Mouse (Mus musculus) liver, adult 2 months (tissue): ENCODE measurements around the gene Galnt14. TPM values are rescaled to one million over a fixed set of nuclear protein-coding genes. Genes with fewer than 3 reads are reported as not detected.

Experiments
- DNase-seq: peaks from one replicate; pipeline ENCODE4 v3.0.0-alpha.2; 2011; ENCODE audit warnings: low read depth, low spot score; ENCODE audit errors: extremely low read depth
- H3K27ac ChIP-seq: fragments of 200-500 bp; replicated peaks from 2 replicates; pipeline ENCODE4 v1.5.1; 2012; ENCODE audit warnings: low read depth, mild to moderate bottlenecking, control low read depth, inconsistent platforms, low read length; ENCODE audit not compliant: insufficient read depth
- H3K27me3 ChIP-seq: fragments of 200-500 bp; 2 replicates; pipeline ENCODE4 v1.6.1; 2012; ENCODE audit warnings: mild to moderate bottlenecking, moderate library complexity, low read length, inconsistent platforms; ENCODE audit not compliant: control insufficient read depth, insufficient read depth
- H3K36me3 ChIP-seq: fragments of 200-500 bp; 2 replicates; pipeline ENCODE4 v1.6.1; 2012; ENCODE audit warnings: low read length, inconsistent platforms; ENCODE audit not compliant: control insufficient read depth, insufficient read depth
- H3K4me1 ChIP-seq: fragments of 200-500 bp; 2 replicates; pipeline ENCODE4 v1.6.1; 2011; ENCODE audit warnings: low read length; ENCODE audit not compliant: control insufficient read depth, insufficient read depth
- H3K4me3 ChIP-seq: fragments of 200-500 bp; 2 replicates; pipeline ENCODE4 v1.5.1; 2011; ENCODE audit warnings: low read depth, mild to moderate bottlenecking, control low read depth, low read length, moderate library complexity; ENCODE audit not compliant: insufficient read depth
- H3K79me2 ChIP-seq: fragments of 200-500 bp; 2 replicates; pipeline ENCODE4 v1.6.1; 2012; ENCODE audit warnings: inconsistent platforms, mild to moderate bottlenecking, low read length, moderate library complexity; ENCODE audit not compliant: control insufficient read depth, insufficient read depth
- H3K9ac ChIP-seq: fragments of 200-500 bp; 2 replicates; pipeline ENCODE4 v1.6.1; 2012; ENCODE audit warnings: low read depth, mild to moderate bottlenecking, control low read depth, inconsistent platforms, low read length
- CTCF ChIP-seq: fragments of 200-500 bp; IDR thresholded peaks from 2 replicates; pipeline ENCODE4 v1.5.1; 2011; ENCODE audit warnings: low read depth, low read length, control low read depth
- POLR2A ChIP-seq: fragments of 200-500 bp; IDR thresholded peaks from 2 replicates; pipeline ENCODE4 v1.6.1; 2011; ENCODE audit warnings: low read length, control low read depth; ENCODE audit not compliant: insufficient read depth; ENCODE audit errors: extremely low read depth
- WGBS: fragments of 180-500 bp; shearing (Covaris S2); methylation state at CpG from one replicate; pipeline ENCODE4 v1.1.7; 2018; 5-methylcytosine and 5-hydroxymethylcytosine counted together
- polyA plus RNA-seq: library from polyadenylated mRNA; depleted of rRNA; stranded (reverse); fragments of >200 nt; gene quantifications from 2 replicates; pipeline ENCODE4 v1.2.3, GENCODE M21; 2012
- total RNA-seq: library from RNA; depleted of rRNA; stranded (reverse); fragments of >200 nt; gene quantifications from 2 replicates; pipeline ENCODE4 v1.2.3, GENCODE M21; 2014

Galnt14 gene
- total and polyA plus RNA-seq, 2 experiments: 0.18 to 0.44 TPM

DNA sequence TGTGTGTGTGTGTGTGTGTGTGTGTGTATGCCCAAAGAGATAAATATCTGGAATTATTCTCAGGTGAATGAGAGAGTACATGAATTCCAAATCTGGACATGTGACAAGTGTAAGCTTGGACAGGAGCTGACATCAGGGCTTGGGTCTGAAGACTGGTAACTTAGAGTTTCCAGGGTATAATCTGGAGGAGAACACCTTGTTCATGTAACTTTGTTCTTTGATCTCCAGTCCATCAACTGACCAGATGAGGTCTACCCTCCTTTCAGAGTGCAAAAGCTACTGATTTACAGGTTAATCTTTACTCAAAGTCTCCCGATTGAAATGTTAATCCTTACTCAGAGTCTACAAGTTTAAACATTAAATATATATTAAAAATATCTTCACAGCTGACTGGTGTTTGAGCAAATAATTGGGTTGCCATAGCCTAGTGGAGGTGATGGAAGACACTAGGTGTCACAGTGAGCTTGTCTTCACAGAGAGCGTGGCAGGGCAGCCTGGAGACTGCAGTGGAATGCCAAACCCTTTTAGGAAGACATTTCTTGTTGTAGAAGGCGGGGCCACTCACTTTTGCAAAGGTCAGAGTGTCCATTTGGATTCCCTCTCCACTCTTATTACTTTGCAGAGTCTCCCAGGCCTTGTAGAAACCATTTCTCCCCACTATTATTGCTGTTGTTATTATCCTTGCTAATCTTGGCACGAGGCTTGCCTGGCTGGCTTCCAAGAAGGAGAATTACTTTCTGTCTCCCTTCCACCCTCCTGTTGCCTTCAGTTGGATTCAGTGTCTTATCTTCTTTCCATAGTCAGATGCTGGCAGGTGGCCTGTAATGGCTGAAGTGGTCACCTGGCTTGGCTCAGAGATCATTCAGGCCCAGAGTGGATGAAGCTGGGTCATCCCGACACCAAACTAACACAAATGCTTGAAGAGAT lies 107.4 kb downstream of the Galnt14 start:
- peak; percentile 30 for DNase-seq
- TF ChIP-seq POLR2A (no peak), CTCF (no peak)
- no peaks in the 10 kb centered on the region for H3K36me3 ChIP-seq
- no peaks in the 10 kb centered on the region for H3K4me1 ChIP-seq
- no peak overlapping the region for H3K9ac ChIP-seq
- 61% methylated on average over 5 of the region's 5 CpGs for WGBS
- no peaks in the 10 kb centered on the region for H3K27me3 ChIP-seq
- no peaks in the 10 kb centered on the region for H3K79me2 ChIP-seq
- H3K4me3 ChIP-seq: no peak overlapping the region
- no peak overlapping the region for H3K27ac ChIP-seq

DNA sequence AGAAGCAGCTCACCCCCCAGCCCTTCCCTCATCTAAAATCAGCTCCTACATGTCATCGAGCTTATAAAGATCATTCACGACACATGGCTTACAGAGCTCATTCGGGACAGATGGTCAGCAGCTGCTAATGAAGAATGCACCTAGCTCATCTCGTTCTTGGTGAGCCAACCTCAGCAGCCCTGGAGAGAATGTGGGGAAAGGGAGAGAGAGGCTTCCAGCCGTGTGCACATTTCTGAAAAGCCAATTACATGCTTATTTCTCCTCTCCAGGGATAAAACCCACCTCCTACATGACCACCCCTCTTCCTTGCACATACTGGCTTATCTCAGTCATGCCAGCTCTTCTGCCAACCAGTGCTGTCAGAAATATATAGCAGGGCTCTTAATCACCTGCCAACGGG lies 110.3 kb downstream of the Galnt14 start:
- no peak for DNase-seq
- TF ChIP-seq CTCF (no peak), POLR2A (no peak)
- no peak overlapping the region for H3K4me3 ChIP-seq
- no peaks in the 10 kb centered on the region for H3K36me3 ChIP-seq
- no peaks in the 10 kb centered on the region for H3K4me1 ChIP-seq
- no peak overlapping the region for H3K9ac ChIP-seq
- no peaks in the 10 kb centered on the region for H3K79me2 ChIP-seq
- H3K27me3 ChIP-seq: no peaks in the 10 kb centered on the region
- H3K27ac ChIP-seq: no peak overlapping the region
- WGBS: 73% methylated on average over 6 of the region's 6 CpGs

DNA sequence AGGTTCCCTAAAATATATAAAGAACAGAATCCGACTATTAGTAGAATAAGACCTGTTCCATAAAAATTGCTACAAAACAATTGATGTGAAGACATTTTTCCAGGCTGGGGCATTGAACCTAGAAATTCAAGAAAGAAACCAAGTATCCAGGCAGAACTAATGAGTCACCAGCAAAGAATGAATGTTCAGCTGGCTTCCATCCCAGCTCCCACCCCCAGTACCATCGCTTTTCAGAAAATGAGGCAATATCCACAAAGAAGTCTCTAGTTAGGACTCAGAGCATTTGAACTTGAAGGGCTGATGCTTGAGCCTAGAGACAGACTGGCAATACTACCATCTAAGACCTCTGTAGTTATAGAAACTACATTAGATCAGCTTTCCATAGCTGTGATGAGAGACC lies 118.2 kb downstream of the Galnt14 start:
- Histone ChIP-seq H3K79me2 (no peaks in the 10 kb centered on the region), H3K36me3 (no peaks in the 10 kb centered on the region), H3K27ac (no peak overlapping the region), H3K9ac (no peak overlapping the region), H3K4me3 (no peak overlapping the region), H3K27me3 (no peaks in the 10 kb centered on the region), H3K4me1 (no peaks in the 10 kb centered on the region)
- WGBS: 86% methylated on average over 2 of the region's 2 CpGs
- no peak for DNase-seq
- TF ChIP-seq CTCF: no peak
- no peak for TF ChIP-seq POLR2A

DNA sequence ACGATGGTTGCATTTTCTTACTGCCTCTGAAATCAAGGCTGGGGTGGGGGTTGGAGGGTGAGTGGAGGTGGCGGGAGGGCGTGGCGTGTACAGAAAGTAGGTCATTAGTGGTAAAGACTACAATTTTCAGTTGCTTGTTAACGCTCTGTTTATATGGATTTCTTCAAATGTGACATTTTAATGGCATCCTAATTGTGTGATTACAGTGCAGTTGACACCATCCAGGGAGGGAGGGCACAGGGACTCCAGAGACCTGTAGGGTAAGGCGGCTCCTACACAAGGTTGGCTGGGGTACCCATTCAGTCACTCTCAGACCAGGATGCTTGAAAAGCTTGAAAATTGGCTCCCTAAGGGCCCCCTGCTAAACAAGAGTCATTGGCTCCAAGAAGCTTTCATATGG lies 122.7 kb downstream of the Galnt14 start:
- H3K79me2 ChIP-seq: no peaks in the 10 kb centered on the region
- no peaks in the 10 kb centered on the region for H3K27me3 ChIP-seq
- no peaks in the 10 kb centered on the region for H3K4me1 ChIP-seq
- DNase-seq: no peak
- H3K36me3 ChIP-seq: no peaks in the 10 kb centered on the region
- no peak overlapping the region for H3K27ac ChIP-seq
- TF ChIP-seq POLR2A: no peak
- TF ChIP-seq CTCF: no peak
- H3K9ac ChIP-seq: no peak overlapping the region
- no peak overlapping the region for H3K4me3 ChIP-seq
- WGBS: 78% methylated on average over 6 of the region's 6 CpGs

DNA sequence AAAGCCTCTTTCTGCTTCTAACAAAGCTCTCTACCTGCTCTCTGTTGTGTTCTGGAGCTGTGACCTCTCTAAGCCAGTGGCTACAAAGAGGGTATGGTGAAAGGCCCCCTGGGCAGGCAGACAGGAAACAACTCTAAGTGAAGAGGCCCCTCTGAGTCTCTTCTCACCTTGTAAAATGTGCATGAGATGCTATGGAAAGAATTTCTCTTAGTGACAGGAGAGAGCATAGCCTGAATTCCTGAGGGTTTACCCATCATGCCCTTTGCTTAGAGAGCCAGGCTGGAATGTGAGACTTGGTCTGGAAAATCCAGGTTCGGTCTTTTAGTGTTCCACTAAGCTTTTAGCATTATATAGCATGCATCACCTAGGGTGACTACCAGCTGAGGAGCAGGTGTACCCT lies 136.1 kb downstream of the Galnt14 start:
- Histone ChIP-seq H3K79me2 (no peaks in the 10 kb centered on the region), H3K9ac (no peak overlapping the region), H3K36me3 (no peaks in the 10 kb centered on the region), H3K4me1 (no peaks in the 10 kb centered on the region), H3K4me3 (no peak overlapping the region), H3K27me3 (no peaks in the 10 kb centered on the region), H3K27ac (no peak overlapping the region)
- no peak for DNase-seq
- no peak for TF ChIP-seq CTCF
- WGBS: 57% methylated on average over 1 of the region's 1 CpGs

DNA sequence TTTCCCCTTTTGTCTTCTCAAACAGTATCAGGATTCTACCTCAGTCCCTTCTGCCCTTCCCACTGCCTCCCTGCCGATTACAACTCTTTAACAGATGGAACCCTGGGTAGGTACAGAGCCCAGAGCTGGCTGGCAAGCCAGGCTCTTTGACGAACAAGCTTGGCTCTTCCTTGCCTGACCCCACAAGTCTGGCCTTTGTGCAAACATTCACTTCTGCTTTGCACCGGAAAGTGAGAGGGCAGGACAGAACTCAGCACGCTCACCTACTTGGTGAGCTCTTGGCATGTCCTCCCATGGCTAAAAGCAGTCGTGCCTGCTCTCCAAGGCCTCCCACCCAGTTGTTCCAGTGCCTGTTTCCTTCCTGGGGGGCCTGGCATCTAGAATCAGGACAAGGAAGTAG lies 137.4 kb downstream of the Galnt14 start:
- H3K79me2 ChIP-seq: no peaks in the 10 kb centered on the region
- H3K36me3 ChIP-seq: no peaks in the 10 kb centered on the region
- DNase-seq: no peak
- no peak overlapping the region for H3K4me3 ChIP-seq
- 52% methylated on average over 5 of the region's 5 CpGs for WGBS
- no peaks in the 10 kb centered on the region for H3K27me3 ChIP-seq
- H3K9ac ChIP-seq: no peak overlapping the region
- no peaks in the 10 kb centered on the region for H3K4me1 ChIP-seq
- TF ChIP-seq POLR2A: no peak
- no peak for TF ChIP-seq CTCF
- H3K27ac ChIP-seq: no peak overlapping the region
